Mouse (Mus musculus) WW6 (cell line): ENCODE results near the gene Gcnt3.

Experiments used
- DNase-seq: peaks from one replicate; pipeline ENCODE4 v3.0.0-alpha.2; 2013; ENCODE audit warnings: low read depth, low spot score

The Gcnt3 gene

GRCm38 (mm10) chr9:70003516-70003915, 34.4 kb downstream of the Gcnt3 start:
- no peak for DNase-seq

GRCm38 (mm10) chr9:69999318-69999717, 38.6 kb downstream of the Gcnt3 start:
- no peak for DNase-seq

DNA sequence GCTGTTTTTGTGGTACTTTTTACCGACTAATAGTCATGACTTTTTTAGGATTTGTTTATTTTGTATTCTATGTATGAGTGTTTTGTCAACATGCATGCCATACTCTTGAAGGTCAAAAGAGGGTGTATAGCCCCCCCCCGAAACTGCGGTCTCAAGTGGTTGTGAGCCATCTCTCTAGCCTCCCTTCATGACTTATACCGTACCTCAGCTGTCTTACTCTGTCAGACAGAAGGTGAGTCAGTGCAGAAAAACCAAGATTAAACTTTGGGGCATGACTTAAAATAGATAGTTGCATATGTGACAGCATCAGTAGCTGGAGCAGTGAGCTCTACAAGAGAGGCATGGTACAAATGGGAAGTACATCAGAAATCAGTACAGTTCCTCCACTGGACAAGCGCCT, 43.3 kb downstream of the Gcnt3 start:
- DNase-seq = no peak

DNA sequence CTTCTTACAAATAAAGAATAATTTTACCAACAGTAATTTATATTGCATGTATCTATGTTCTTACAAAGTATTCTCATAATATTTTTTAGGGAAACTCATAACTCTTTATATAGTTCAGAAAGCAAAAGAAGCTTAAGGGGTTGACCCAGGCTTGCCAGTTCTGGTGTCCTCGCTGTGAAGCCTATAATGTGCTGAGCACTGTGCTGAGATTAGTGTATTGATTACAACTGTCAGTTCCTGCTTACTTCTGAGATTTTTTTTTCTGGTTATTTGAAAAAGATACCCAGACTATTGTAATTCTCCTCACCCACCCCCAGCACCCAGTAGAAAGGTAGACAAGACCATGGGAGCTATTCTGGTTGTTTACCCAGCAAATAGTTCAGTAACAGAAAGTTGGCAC, 44.4 kb downstream of the Gcnt3 start:
- DNase-seq = no peak

DNA sequence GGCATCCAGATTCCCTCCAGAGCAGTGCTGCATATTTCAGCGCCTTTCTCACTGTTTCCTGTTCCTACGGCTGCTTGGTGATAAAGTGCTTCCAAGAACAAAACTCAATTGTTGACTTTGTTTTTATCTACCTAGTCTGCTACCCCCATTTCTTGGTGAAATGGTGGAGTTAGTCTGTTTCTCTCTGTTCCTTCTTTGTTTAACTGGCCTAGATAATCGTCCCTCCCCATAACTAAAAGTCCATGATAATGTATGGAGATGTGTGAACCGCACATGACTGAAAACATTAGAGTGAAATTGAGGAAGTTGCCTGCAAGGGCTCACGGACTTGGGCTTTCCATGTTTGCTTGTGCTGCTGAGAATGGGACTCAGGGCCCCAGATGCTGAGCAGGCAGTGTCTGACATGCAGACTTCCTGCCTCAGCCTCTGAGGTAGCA, 45.0 kb downstream of the Gcnt3 start:
- no peak for DNase-seq

DNA sequence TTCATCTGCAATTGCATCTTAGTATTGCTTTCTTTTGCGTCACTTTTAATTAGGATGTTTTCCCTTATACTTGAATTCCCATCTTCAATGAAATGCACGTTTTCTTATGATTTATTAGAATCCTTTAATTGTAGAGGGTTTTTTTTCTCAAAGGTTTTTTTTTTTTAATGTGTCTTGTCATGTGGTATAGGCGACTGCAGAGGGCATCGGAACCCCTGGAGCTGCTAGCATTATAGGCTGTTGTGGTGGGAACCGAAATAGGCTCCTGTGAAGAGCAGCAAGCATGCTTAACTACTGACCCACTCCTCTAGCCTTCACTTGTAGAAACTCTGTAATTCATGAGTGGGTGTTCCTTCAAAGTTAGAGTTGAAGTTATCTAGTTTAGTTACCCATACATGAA, 47.5 kb downstream of the Gcnt3 start:
- DNase-seq = no peak

DNA sequence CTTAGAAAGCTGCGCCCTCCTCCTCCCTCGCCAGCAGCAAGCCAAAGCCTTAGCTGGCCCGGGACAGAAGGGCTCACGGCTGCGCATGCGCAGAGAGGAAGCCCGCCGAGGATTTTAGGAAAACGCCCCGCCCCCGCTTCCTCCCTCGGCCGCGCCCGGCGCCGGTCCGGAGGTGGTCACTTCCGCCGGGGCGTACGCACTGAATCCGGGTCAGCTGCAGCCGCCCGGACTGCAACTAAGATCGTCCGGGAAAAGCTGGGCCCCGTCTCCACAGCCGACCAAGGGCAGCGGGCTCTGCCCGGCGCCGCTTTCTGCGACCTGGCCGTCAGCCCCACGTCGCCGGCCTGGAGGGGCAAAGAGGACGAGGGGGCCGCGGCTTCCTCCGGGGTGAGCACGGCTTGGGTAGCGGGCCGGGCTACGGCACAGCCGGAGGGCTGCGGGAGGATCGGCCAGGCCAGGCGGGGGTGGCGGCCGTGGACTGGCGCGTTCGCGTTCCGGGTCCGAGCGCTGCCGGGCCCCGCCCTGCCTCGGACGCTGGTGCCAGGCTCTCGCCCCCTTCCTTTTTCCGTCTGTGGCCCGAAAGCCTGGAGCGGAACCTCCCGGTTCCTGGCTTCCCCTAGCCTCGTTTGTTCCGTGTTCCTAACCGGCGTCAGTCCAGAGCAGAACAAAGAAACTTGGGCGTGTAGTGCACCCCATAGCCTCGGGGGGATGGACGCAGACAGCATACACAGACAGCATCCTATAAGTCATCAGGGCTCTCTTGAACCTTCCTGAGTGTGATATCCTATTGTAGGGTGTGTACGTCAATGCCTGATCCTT, 48.4 kb downstream of the Gcnt3 start, which contains the start of gene Bnip2:
Gene Bnip2 (plus strand): TSS at position 164 of the 819 bp plus-strand sequence.
- DNase-seq = peak; percentile 73

DNA sequence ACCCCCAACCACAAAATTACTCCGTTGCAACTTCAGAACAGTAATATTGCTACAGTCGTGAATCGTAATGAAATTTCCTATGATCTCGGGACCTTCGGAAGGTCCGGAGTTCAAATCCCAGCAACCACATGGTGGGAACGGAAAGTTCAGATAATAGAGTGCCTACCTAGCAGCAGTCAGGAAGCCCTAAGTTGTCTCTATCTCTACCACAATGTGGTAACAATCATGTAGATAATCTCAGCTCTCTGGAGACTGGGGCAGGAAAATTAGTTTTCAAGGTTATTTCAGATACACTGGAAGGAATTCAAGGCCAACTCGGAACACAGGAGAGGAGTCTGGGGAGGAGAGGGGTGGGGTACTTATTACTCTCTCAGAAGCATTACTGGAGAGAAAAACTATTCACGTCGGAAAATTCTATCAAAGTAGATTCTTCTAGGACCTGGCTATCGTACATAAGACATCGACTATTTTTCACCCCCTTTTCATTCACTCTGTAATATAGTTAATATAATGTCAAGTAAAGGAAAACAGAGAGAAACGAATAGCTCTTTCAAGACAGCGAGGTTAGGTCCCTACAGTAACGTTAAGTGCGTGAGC, 49.1 kb downstream of the Gcnt3 start:
- DNase-seq = no peak

GRCm38 (mm10) chr9:69987579-69987978, 50.3 kb downstream of the Gcnt3 start:
- no peak for DNase-seq

DNA sequence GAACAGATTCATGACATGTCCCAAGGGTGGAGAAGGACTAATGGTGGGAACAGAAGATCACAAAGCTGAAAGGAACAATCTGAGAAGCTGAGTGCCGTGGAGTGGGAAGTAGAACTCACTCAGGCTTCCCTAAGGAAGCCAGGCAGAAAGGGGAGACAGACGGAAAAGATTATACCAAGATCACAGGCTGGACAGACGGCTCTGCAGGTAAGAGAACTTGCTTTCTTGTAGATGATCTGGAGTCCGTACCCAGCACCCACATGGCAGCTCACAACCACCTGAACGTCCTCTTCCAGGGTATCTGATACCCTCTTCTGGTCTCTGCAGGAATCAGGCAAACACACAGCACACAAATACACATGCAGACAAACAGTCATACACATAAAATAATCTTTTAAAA, 51.3 kb downstream of the Gcnt3 start:
- no peak for DNase-seq

GRCm38 (mm10) chr9:69986063-69986462, 51.8 kb downstream of the Gcnt3 start:
- DNase-seq = no peak

GRCm38 (mm10) chr9:69985526-69985925, 52.4 kb downstream of the Gcnt3 start:
- DNase-seq = no peak
